Mouse (Mus musculus) bone marrow, adult 2 months (tissue): ENCODE measurements around the gene Pak1ip1. TPM values are rescaled to one million over a fixed set of nuclear protein-coding genes. Genes with fewer than 3 reads are reported as not detected.

Experiments
- H3K27ac ChIP-seq: fragments of 200-500 bp; 2 replicates; pipeline ENCODE4 v1.5.1; 2012; ENCODE audit warnings: low read depth, mild to moderate bottlenecking, control low read depth, inconsistent platforms, low read length; ENCODE audit not compliant: control insufficient read depth, poor library complexity, insufficient read depth
- H3K4me1 ChIP-seq: fragments of 200-500 bp; 2 replicates; pipeline ENCODE4 v1.6.1; 2011; ENCODE audit warnings: low read length; ENCODE audit not compliant: control insufficient read depth, insufficient read depth
- H3K4me3 ChIP-seq: fragments of 200-500 bp; replicated peaks from 2 replicates; pipeline ENCODE3; 2011; ENCODE audit warnings: mild to moderate bottlenecking, low read depth, low read length, control low read depth; ENCODE audit not compliant: control insufficient read depth
- CTCF ChIP-seq: fragments of 200-500 bp; IDR thresholded peaks from 2 replicates; pipeline ENCODE4 v1.5.1; 2011; ENCODE audit warnings: low read length, control low read depth; ENCODE audit not compliant: control insufficient read depth, insufficient read depth
- POLR2A ChIP-seq: fragments of 200-500 bp; IDR thresholded peaks from 2 replicates; pipeline ENCODE4 v1.6.1; 2011; ENCODE audit warnings: low read depth, mild to moderate bottlenecking, control low read depth, low read length, borderline replicate concordance; ENCODE audit not compliant: control insufficient read depth
- WGBS: fragments of 180-500 bp; shearing (Covaris S2); methylation state at CpG from one replicate; pipeline ENCODE4 v1.1.7; 2018; 5-methylcytosine and 5-hydroxymethylcytosine counted together
- polyA plus RNA-seq: library from polyadenylated mRNA; stranded (reverse); fragments of >200 nt; gene quantifications from 2 replicates; pipeline ENCODE4 v1.2.4, GENCODE M21; 2011; ENCODE audit warnings: low replicate concordance; ENCODE audit not compliant: missing spikeins, insufficient read depth, insufficient read length

Gene Pak1ip1
- polyA plus RNA-seq, 1 experiment = 45.4 TPM

DNA sequence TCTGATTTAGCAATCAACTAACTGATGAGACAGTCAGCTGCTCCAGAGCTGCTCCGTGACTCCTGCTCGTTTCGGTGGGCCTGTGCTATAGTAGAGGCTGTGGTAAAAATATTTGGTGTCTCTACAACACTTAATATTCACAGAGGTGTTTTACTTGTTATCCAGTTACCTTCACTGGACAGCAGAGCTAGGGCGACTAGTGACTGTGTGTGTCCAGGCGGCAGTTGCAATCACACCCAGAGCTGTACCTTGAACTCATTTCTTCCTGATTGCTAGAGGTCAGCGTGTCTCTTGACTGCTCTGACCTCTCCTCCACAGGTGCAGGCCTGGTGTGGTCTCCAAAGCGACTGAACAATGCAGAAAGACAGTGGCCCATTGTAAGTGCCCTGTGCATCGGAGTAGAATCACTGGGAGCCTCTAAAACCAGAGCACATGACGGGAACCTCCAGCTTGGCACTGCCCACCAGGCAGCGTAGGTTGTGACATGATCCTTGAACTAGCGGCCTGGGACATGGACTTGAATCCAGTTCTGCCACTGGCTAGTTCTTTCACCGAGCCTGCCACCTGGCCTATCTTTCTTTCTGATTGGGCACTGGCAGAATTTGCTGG lies 16.1 kb downstream of the Pak1ip1 start:
- peaks cover 3% of the 10 kb centered on the region; the same call in 1 of the 2 replicates for H3K4me1 ChIP-seq
- peak overlapping the region; percentile 89 for H3K27ac ChIP-seq
- H3K4me3 ChIP-seq = peak overlapping the region; percentile 94
- TF ChIP-seq POLR2A = 0 out of 2 replicates have a peak, but pooled peaks have one; percentile 9
- no peak for TF ChIP-seq CTCF
- 30% methylated on average over 12 of the region's 12 CpGs for WGBS

DNA sequence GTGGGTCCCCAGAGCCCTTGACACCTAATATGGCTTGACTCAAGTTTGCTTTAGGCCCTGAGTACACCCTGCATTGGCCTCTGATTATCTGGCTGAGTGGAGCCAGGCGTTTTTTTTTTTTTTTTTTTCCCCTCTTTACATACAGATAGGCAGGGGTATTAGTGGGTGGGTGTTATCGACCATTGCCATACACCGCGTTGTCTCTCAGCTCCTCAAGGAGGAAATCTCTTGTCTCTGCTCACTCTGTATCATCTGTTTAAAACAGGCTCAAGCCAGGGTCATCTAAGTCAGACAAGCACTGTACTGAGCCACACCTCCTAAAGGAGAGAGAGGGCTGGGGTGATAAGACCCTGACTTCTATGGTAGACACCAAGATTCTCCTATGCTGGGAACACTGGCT lies 17.0 kb downstream of the Pak1ip1 start:
- Histone ChIP-seq H3K4me1 (peaks cover 3% of the 10 kb centered on the region; the same call in 1 of the 2 replicates), H3K27ac (peak overlapping the region; percentile 89; the same call in 1 of the 2 replicates), H3K4me3 (peak overlapping the region; percentile 94)
- WGBS = 67% methylated on average over 4 of the region's 4 CpGs
- no peak for TF ChIP-seq POLR2A
- TF ChIP-seq CTCF = no peak

DNA sequence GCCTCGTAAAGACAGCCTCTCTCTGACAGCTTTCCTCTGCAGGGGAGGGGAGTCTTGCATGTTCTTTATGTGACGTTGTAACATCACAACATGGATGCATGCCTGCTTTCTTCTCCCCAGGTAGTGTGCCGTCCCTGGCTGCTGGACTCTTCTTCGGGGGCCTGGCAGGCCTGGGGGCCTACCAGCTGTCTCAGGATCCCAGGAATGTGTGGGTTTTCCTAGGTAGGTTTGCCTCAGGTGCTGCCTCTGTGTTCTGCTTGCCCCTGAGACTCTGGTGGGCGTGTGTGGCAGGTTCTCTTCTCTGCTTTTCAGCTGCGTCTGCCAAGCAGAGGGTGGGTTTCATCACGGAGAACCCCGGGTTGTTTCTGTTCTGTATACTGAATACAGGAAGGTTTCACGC lies 17.4 kb downstream of the Pak1ip1 start:
- peak overlapping the region; percentile 81 for H3K27ac ChIP-seq
- H3K4me1 ChIP-seq = peaks cover 3% of the 10 kb centered on the region; the same call in 1 of the 2 replicates
- TF ChIP-seq CTCF (no peak), POLR2A (no peak)
- H3K4me3 ChIP-seq = peak overlapping the region; percentile 59
- WGBS = 62% methylated on average over 9 of the region's 9 CpGs

DNA sequence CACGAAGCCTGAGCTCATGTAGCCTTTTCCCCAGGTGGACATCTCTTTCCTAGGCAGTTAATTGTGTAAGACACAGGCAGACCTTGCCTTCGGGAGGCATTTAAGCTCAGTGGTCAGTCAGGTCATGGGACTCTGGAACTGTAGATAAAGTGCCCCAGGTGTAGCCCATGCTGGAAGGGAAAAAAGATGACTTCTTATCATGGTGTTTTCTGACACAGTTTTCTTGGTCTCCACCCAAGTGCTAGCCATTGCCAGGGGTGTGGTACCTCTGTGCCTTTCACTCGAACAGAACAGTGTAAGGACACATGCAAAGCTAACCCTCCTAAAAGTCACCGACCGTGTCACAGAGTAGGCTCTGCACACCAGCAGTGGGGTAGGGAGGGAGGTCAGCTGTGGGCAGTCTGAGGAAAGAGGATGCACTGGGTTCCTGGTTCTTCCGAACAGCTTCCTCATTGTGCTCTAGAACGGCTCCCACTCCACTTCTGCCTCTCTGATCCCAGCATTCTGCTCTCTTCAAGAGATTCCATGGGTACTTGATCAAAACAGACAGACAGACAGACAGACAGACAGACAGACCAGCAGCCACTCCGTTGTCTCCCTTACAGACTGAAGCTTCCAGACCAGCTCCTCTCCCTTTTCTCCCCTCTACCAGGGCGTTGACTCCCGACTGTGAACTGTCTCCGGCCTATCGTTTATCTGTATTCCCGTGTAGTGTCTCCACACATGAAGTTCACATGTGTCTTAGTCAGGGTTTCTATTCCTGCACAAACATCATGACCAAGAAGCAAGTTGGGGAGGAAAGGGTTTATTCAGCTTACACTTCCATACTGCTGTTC lies 18.2 kb downstream of the Pak1ip1 start:
- H3K4me3 ChIP-seq = peak overlapping the region; percentile 59

DNA sequence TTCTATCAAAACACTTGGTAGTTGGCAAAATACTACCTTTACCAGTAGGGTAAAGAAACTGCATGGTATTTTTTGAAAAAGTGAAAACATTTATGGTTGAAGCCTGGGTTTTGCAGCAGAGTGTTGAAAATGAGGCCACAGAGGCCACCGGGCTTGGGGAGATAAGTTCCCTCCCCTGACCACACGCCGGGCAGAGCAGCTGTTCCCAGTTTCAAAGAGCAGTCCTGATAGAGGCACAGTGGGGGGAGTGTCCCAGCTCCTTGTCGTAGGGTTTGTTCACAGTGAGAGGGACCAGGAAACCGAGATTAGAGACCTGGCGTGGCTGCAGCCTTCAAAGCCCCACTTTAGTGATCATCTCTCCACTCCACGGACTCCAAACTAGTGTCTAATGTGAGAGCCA lies 19.7 kb downstream of the Pak1ip1 start:
- TF ChIP-seq POLR2A = no peak
- no peak for TF ChIP-seq CTCF
- WGBS = 54% methylated on average over 7 of the region's 7 CpGs
- peaks cover 3% of the 10 kb centered on the region; the same call in 1 of the 2 replicates for H3K4me1 ChIP-seq
- H3K4me3 ChIP-seq = no peak overlapping the region
- 0 out of 2 replicates have a peak overlapping the region, but pooled peaks have one; percentile 24 for H3K27ac ChIP-seq

More for the DNA sequence above, 18.2 kb downstream of the Pak1ip1 start:
- no peak for TF ChIP-seq POLR2A
- TF ChIP-seq CTCF = no peak
- Histone ChIP-seq H3K4me1 (peaks cover 3% of the 10 kb centered on the region; the same call in 1 of the 2 replicates), H3K27ac (peak overlapping the region; percentile 81)
- WGBS = 58% methylated on average over 13 of the region's 13 CpGs

DNA sequence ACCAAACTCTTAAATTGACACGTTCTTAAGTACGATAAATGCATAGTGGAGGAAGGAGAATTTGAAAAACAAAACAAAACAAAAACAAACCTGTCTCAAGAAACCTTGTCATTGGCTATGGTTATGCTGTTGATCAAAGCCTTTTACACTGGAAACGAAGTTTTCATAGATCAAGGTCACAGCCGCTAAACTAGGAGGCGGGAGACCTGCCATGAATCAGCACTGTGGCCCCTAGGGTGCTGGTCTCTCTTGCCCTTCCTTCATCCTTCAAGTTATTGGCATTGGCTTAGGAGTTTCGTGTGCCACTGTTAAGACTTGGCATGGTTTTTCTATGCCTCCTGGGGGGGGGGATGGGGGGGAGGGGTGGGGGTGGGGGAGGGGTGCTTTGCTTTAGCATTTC lies 20.8 kb downstream of the Pak1ip1 start:
- WGBS = 83% methylated on average over 6 of the region's 6 CpGs
- Histone ChIP-seq H3K4me3 (no peak overlapping the region), H3K27ac (no peak overlapping the region), H3K4me1 (peaks cover 3% of the 10 kb centered on the region; the same call in 1 of the 2 replicates)
- TF ChIP-seq POLR2A = no peak
- no peak for TF ChIP-seq CTCF

DNA sequence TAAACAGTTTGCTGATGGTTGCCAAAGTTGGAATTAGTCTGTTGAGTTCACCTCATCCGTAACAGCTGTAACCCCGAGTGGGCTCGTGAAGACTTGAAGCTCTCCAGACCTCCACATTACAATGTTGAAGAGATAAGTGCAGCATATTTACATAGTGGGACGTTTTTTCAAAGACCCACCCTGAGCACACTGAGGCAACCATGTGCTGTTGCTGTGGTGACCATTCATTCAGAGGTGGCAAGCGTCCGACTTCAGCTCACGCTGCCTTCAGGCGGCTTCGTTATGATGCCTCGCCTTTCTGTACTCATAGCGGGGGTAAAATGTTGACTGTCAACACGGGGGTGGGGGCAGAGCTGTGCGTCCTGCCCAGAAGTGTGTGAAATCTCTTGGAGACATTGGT lies 21.3 kb downstream of the Pak1ip1 start:
- WGBS = 93% methylated on average over 13 of the region's 13 CpGs
- TF ChIP-seq POLR2A = no peak
- no peak for TF ChIP-seq CTCF
- H3K4me3 ChIP-seq = no peak overlapping the region
- no peak overlapping the region for H3K27ac ChIP-seq
- peaks cover under 1% of the 10 kb centered on the region; the same call in 1 of the 2 replicates for H3K4me1 ChIP-seq

DNA sequence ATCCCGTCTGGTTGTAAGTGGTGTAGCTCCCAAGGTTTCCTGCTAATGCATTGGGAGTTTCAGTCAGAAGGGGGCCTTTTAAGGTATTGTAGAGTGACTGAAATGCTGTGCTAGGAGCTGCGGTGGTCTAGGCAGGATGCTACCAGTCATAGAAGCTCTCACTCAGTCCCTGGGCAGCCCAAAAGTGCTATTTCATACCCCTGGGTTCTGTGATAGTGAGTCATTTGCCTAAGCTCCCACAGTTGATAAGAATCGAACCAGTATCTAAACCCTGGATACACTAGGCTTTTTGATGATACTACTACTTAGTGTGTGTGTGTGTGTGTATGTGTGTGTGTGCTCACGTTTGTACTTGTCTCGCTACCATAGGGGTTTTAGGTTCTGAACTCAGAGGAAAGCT lies 29.3 kb downstream of the Pak1ip1 start:
- no peaks in the 10 kb centered on the region for H3K4me1 ChIP-seq
- no peak for TF ChIP-seq POLR2A
- no peak for TF ChIP-seq CTCF
- no peak overlapping the region for H3K27ac ChIP-seq
- 66% methylated on average over 5 of the region's 5 CpGs for WGBS
- H3K4me3 ChIP-seq = no peak overlapping the region
